Mouse (Mus musculus): ENCODE results near the gene Rnd1.

GRCm38 (mm10) chr15:98633822-98634470 is 43.3 kb downstream of the Rnd1 start:
- TF ChIP-seq POLR2A (IDR thresholded peaks at IDR 0.05; ENCODE audit: insufficient read depth, low read depth, low read length) (no peak), CTCF (IDR thresholded peaks at IDR 0.05; ENCODE audit: insufficient read depth, low read depth, low read length) (no peak)

Measured in olfactory bulb, adult 2 months (tissue).